Comparison of ENCODE assay signal across 8 mouse cellular contexts in the genomic region with DNA sequence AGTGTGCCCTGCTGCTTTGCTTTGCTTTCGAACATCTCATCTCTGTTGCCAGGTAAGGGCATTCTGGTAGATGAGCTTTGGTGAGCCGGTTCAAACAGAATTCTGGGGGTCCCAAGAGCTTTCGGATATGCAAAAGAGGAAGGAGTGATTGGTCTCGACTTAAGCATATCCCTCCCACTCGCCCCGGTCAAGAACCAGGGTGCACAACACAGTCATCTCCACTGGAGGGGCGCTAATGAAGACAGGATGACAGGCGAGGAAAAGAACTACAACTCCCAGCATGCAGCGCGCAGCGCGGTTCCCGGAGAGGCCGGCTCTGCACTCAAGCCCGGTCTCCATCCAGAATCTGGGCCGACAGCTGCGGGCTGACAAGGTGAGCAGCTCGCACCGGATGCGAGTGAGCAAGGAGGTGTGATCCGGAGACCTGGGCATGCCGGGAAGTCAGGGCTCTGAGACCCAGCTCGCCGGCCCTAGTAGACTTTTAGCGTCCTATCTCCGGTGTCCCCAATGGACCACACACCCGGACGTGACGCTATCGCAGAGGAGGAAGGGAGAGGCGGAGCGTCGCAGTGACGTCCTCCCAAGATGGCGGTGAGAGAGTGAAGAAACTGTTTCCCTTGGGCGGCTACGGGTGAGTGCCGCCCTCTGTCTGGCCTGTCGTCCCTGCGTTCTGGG. TPM values are rescaled to one million over a fixed set of nuclear protein-coding genes. Genes with fewer than 3 reads are reported as not detected.
A peak's percentile ranks its signal among the peaks of the same experiment; 100 is the strongest.
DNase-seq lines count a peak whose midpoint lies in the region; ATAC-seq lines count a peak whose summit lies in the region.

Gene Mynn (plus strand): TSS at position 1 of the 675 bp plus-strand sequence.

- peak; percentile 79 for ATAC-seq in megakaryocyte progenitor cell, adult 5-6 weeks (replicated peaks; ENCODE audit: poor library complexity)

- DNase-seq in adipocyte (ENCODE audit: low spot score), result peak; percentile 98
- peak; percentile 98 for DNase-seq in embryo, embryonic 10 days (ENCODE audit: low spot score)
- peak; percentile 95 for DNase-seq in gastrocnemius, postnatal 10 days
- DNase-seq in induced T-regulatory cell, adult 2 months (ENCODE audit: low read depth), result peak; percentile 99
- peak; percentile 92 to 97 for DNase-seq in left cerebral cortex, adult 9 months (ENCODE audit: low spot score in 2 of 2)
- peak; percentile 93 for DNase-seq in right cerebral cortex, postnatal 14 days
- peak; percentile 95 to 97 for DNase-seq in urinary bladder, postnatal 36 days (ENCODE audit: low spot score in 2 of 2)

RNA-seq across cellular contexts. Expression of gene Mynn, which starts in this region (rescaled TPM):
- total RNA-seq in gastrocnemius, postnatal 10 days (2021), result 10 to 100 TPM; 11.7 to 15.0 TPM
- 22.7 and 27.1 TPM in 2 replicates for total RNA-seq in megakaryocyte progenitor cell, adult 5-6 weeks (2015)
- 26.3 and 26.5 TPM in 2 replicates for total RNA-seq in megakaryocyte progenitor cell, adult 5-6 weeks (2017)

Comparison
In these comparisons a context has a peak if more than half of its experiments do, and no peak if none do; other contexts are left out.
1. Peak in every context shown above with its lines: DNase-seq and ATAC-seq.